Mouse (Mus musculus) MEL (cell line): ENCODE data around the gene Nt5c3b.

ENCODE experiments used
- CTCF ChIP-seq, 3 experiments: IDR thresholded peaks in 2 of 3; conservative IDR thresholded peaks in 1 of 3; 2 replicates each; pipeline ENCODE4 v1.5.1; 2011 to 2012; ENCODE audit warnings: low read length in 3 of 3, low read depth in 2 of 3, mild to moderate bottlenecking in 2 of 3, improper control_type of control experiment in 1 of 3, inconsistent platforms in 1 of 3, mixed read lengths in 1 of 3, moderate library complexity in 1 of 3; ENCODE audit not compliant: control insufficient read depth in 1 of 3, insufficient read depth in 1 of 3, poor library complexity in 1 of 3, severe bottlenecking in 1 of 3
- GATA1 ChIP-seq: IDR thresholded peaks from 2 replicates; pipeline ENCODE4 v1.6.1; 2011; ENCODE audit warnings: low read depth, low read length, improper control_type of control experiment
- POLR2A ChIP-seq, 2 experiments: IDR thresholded peaks; 2 replicates each; pipeline ENCODE4 v1.6.1; 2011 to 2012; ENCODE audit warnings: low read length in 2 of 2, mild to moderate bottlenecking in 2 of 2, control low read depth in 1 of 2, improper control_type of control experiment in 1 of 2, low read depth in 1 of 2, moderate library complexity in 1 of 2; ENCODE audit not compliant: control insufficient read depth in 1 of 2, insufficient read depth in 1 of 2, poor library complexity in 1 of 2
- TCF12 ChIP-seq: IDR thresholded peaks from 2 replicates; pipeline ENCODE4 v1.6.1; 2014; ENCODE audit warnings: low read depth, mild to moderate bottlenecking, inconsistent platforms, low read length, improper control_type of control experiment, moderate library complexity
- USF2 ChIP-seq, 2 experiments: IDR thresholded peaks; 2 replicates each; pipeline ENCODE4 v1.6.1; 2011 to 2012; ENCODE audit warnings: improper control_type of control experiment in 2 of 2, low read length in 2 of 2, borderline replicate concordance in 1 of 2, inconsistent platforms in 1 of 2, low read depth in 1 of 2, mild to moderate bottlenecking in 1 of 2; ENCODE audit not compliant: insufficient read depth in 1 of 2

- no peak; the same call in 1 of the 2 replicates for TF ChIP-seq TCF12
- TF ChIP-seq POLR2A (IDR thresholded peaks at IDR 0.05; ENCODE audit: control insufficient read depth in 1 of 2, insufficient read depth in 1 of 2, low read depth in 1 of 2, low read length in 2 of 2, poor library complexity in 1 of 2): peak; percentile 68 to 76; a peak in 3 of 4 replicates
- TF ChIP-seq USF2 (IDR thresholded peaks at IDR 0.05; ENCODE audit: borderline replicate concordance in 1 of 2, insufficient read depth in 1 of 2, low read depth in 1 of 2, low read length in 2 of 2): no peak
- 0 out of 6 replicates have a peak, but pooled peaks of 1 of the 3 experiments have one; percentile 2 for TF ChIP-seq CTCF (IDR thresholded peaks at IDR 0.05 in 2 of 3, conservative IDR thresholded peaks at IDR 0.05 in 1 of 3; ENCODE audit: control insufficient read depth in 1 of 3, insufficient read depth in 1 of 3, low read depth in 2 of 3, low read length in 3 of 3, poor library complexity in 1 of 3, severe bottlenecking in 1 of 3)
- no peak for TF ChIP-seq GATA1
Measured at GRCm38 (mm10) chr11:100397600-100398389, 43.8 kb downstream of the Nt5c3b start, which contains the start of gene Jup.
